Mouse (Mus musculus) frontal cortex, adult (tissue): ENCODE measurements around the gene Pmvk.
A peak's percentile ranks its signal among the peaks of the same experiment; 100 is the strongest.

Source experiments
- ATAC-seq: cut with Nextera tagmentation; 2 replicates; pipeline ENCODE4 v1.9.2; 2017; ENCODE audit warnings: mild to moderate bottlenecking, moderate library complexity, mixed read lengths; ENCODE audit not compliant: low TSS enrichment

Pmvk gene

DNA sequence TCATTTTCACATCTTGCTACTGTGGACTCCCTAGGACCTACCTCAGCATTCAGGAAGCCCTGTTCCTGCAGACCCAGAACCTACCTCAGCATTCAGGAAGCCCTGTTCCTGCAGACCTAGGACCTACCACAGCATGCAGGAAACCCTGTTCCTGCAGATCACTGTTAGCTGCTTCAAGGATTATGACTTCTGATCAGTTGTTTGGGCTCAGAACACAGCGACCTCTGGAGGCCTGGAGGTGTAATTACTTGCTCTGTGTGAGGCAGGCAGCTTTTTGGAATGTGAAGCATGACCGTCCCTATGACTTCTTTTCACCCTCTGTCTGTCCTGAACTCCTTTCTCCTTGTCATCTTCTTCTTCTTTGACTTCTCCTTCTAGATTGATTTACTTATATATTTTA lies 27.1 kb downstream of the Pmvk start:
- ATAC-seq = no peak

DNA sequence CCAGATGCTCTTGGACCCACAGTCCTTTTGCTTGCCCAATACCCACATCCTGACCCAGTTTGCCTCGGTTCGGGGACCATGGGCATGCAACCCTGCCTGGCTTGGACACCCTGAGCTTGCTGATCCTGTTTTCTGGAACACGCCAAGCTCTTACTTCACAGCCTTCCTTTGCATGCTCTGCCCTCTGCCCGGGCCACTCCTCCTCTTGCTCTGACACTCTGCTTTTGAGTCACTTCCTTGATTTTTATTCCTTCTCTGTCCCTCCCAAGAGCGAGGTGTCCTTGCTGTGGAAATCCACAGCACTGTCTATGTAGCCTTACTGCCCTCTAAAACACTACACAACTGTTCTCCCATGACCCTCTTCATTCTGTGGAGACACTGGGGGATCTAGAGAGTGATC lies 27.9 kb downstream of the Pmvk start:
- ATAC-seq = no peak

DNA sequence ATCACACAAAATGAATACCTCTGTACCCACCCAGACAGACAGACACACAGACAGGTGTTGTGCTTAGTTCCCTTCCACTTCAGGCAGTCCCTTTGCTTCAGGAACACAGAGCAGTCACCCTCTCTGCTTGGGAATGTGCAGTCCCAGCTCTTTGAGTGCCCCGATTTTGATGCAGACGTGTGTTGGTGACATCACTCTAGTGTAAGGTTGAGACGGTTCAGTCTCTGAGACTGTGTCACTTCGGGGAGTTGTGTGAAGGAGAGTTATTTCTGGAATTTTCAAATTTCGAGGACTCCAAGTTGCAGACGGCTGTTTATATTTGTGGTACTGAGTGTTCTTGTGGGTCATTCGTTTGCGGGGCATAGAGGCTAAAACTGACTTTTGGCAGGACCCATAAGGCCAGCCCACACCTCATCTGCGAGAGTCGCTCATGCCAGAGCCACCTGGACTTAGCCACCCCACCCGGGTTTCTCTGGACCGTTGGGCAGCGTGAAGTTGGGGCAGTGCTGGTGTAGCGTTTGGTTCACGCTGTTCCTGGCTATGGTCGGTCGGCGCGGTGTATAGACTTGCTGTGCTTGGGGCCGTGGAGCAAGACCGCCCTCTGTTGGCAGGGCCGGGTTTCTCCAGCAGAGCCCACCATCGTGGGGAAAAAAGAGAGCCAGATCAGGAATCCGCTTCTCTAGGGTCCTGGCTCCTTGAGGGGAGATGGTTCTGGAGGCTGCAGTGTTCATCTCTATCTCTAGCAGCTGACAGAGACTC lies 30.6 kb downstream of the Pmvk start:
- peak; percentile 73; the same call in 1 of the 2 replicates for ATAC-seq

DNA sequence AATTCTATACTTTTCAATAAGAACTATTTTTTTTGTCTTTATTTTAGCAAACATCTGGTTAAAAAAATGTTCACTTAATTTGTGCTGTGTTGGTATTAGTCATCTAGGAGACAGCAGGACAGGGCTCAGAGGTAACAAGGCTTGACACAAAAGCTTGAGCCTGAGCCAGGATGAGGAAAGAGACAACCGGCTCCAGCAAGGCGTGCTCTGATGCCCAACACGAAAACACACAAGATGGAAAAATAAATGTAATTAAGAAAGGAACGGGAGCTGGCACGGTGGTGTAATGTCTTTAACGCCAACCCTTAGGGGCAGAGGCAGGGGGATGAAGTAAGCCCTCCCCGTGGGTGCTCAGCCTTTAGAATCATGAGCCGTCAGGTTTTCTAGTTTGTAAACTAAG lies 31.8 kb downstream of the Pmvk start:
- no peak for ATAC-seq

DNA sequence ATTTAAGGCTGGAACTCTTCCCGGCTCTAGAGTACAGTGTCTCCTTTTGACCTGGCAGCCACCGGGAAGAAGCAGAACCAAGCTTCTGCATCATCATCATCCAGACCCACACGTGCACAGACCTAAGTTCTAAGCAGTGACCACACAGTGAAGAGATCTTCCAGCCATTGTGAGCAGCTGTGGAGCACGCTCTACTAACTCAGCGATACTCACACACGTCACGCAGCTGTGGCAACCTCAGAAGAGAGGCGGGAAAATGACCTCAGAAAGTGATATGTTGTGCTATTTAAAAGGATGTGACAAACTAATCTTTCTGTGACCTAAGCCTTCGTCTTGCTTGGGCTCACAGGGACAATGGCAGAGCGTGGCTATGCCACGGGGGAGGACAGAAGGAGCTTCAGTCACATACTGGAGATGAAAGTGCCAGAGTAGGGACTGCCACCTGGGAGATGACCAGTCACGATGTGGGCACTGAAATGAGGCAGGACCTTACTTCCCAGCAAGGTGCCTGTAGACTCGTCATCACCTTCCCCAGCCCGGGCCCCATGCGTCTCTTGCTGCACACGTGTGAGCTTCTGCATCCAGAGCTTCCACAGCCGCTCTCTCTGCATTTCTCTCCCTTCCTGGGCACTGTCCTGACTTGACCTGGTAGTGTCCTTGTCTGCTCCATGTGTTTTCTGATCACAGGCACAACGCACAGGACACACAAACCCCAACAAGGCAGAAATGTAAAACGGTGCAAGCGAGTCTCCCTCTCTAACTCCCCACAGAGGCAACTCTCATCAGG lies 32.8 kb downstream of the Pmvk start:
- no peak for ATAC-seq

DNA sequence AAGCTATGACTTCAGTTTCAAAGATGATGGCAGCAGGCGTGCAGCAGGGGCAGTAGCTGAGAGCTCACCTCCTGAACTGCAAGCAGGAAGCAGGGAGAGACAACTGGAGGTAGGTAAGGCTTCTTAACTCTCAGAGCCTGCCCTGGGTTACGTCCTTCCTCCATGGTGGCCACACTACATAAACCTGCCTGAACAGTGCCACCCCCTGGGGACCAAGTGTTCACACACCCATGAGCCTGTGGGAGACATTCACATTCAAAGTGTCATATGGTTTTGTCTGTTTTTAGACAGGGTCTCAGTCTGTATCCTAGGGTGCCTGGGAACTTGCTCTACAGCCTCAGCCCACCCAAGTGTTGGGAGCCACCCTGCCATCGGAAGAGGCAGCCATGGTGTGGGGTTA lies 36.4 kb downstream of the Pmvk start:
- no peak for ATAC-seq

DNA sequence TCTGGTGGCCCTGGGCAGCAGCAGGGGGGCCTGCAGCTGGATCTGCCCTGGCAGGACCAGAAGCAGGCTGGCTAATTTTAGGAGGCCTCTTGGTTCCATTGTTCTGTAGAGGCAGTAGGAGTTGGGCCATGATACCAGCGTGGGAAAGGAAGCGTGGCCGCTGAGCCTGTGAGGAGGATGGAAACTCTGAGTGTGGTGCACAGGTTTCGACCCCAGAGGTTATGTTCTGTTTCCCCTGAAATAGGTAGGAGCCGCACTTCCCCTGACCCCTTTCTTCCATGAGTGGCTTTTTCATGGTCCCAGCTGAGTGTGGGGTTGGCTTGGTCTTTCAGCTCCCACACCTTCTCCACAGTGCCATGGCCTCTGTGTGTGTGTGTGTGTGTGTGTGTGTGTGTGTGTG lies 37.2 kb downstream of the Pmvk start:
- ATAC-seq = no peak

DNA sequence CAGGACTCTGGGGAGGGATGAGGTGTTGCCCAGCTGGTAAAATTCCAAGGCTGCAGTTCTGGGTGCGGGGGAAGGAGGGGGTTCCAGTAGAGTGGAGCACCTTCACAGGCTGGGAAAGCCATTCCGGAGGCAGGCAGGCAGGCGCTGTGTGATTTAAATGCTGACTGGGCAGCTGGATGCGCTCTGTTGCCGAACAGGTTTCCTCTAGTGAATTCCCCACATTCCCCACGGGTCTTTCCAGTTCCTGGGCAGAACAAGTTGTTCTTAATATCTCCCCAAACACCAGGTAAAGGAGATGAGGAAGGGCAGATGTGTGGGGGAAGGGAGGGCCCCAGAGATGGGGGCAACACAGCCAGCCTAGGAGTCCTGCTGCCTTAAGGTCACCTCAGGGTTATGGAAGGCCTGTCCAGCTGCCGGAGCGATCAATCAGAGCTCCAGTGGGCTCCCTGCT lies 38.4 kb downstream of the Pmvk start:
- no peak for ATAC-seq

DNA sequence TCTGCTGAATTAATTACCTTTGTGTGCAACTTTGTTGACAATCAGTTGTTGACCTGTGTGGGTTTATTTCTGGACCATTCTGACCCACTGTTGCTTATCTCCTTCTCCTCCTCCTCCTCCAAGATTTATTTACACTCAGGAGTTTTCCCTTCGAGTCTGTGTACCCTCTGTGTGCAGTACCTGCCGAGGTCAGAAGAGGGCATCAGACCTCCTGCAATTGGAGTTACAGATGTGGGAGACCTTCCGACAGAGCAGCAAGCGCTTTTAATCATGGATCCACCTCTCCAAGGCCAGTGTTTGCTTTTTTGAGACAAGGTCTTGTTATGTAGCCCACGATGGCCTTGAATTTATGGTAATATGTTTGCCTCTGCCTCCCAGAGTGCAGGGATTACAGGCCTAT lies 40.3 kb downstream of the Pmvk start:
- no peak for ATAC-seq

DNA sequence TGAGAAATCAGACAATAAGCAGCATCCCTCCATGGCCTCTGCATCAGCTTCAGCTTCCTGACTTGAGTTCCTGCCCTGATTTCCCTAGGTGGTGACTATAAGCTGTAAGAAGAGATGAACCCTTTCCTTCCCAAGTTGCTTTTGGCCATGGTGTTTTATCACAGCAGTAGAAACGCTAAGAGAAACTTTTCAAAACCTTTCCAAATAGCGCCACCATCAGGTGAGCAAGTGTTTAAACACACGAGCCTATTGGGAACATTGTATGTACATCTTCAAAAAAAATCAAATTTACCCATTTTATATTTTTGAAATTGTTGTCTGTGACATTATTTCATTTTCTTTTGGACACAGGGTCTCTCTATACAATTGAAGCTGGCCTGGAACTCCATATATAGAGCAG lies 42.0 kb downstream of the Pmvk start:
- ATAC-seq = no peak

DNA sequence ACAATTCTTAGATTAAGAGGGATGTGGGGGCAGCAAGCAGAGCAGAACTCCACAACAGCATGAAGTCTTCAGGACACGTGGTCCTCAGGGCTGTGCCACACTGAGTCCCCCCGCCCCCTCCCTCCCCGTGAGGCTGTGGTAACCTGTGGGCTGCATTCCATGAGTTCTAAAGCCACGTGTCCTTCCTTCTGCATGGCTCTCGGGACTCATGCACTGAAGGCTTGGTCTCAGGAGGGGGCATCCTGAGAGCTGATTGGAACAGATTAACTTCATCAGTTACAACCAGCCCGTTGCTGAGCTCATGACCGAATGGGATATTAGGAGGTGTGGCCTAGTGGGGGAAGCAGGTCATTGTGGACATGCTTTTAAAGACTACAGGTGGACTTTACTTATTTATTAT lies 45.4 kb downstream of the Pmvk start:
- ATAC-seq = no peak

DNA sequence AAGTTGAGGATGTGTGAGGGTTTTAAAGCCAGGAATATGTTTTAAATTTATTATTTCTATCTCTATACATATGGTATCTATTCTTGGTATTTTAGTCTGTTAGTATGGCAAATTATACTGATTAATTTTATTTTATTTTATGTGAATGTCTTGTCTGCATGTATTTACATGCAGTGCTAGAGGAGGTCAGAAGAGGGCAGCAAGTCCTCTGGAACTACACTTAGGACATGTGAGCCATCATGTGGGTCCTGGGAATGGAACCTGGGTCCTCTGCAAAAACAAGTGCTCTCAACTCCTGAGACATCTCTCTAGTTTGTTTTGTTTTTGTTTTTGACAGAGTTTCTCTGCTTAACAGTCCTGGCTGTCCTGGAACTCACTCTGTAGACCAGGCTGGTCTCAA lies 47.1 kb downstream of the Pmvk start:
- no peak for ATAC-seq

DNA sequence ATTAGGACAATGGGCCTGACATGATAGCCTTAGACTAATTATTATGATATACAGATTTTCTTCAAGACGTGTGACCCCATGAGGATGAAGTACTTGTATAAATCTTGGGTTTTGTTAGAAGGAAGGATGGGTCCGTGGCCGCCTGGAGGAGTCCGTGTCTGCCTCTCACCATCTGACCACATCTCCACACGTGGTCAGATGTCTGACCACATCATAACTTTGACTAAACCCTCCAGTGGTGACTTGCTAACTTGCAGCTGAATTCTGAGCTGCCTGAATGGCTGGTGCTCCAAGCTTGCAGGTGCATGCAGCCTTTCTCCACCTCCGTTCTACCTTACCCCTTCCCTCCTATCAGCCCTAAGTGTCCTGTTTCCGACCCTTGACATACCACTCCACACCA lies 48.2 kb downstream of the Pmvk start:
- no peak for ATAC-seq

DNA sequence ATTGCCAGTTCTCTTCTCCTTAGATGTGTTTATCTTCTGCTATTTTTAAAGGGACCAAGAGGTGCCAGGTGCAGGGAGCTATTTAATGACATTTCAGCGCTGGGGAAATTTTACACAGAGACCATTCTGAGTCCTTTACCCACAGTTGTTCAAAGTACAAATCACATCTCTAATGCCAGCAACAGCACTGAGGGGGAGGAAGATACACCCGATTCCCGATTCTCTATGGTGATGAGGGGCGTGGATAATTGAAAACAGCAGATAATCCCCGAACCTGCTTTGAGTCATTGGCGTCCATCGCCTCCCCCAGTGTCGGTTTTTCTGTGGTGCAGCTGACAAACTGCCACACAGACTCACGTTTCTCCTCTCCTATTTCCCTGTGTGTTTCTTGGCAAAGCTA lies 53.7 kb downstream of the Pmvk start:
- ATAC-seq = no peak

DNA sequence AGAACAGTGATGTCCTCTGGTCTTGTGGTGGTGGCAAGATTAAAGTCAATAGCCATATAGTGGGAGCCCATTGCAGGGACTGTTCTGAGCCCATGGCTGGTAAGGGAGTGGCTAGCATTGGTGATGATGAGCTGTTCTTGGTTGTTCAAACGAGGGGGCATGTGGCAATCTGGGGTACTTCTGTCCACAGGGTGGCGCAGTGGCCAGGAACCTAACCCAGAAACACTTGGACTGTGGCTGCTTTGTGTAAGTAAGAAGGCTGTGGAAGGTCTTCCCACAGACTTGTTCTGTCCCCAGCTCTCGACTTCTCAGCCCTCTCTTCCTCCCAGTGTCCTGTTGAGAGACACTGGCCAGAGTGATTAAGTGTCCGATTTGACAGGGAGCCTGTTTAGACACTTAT lies 56.6 kb downstream of the Pmvk start:
- ATAC-seq = peak; percentile 77

DNA sequence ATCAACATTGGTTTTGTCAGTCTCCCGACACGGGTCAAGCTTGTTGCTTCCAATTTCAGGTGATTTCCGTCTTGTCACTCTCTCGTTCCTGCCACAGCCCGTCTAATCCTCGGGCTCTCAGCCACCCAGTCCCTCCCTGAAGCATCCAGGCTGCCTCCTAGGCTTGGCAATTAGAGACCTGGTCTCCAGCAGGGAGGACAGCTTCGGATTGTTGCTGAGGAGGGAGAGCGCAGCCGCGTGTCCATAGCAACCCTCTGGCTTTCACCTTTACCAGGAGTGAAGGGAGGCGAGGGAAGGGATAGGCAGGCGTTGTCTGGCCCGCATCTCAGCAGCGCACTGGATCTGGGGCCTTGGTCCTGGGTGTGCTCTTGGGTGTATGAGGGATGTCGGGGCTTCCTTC lies 57.1 kb downstream of the Pmvk start:
- no peak for ATAC-seq

DNA sequence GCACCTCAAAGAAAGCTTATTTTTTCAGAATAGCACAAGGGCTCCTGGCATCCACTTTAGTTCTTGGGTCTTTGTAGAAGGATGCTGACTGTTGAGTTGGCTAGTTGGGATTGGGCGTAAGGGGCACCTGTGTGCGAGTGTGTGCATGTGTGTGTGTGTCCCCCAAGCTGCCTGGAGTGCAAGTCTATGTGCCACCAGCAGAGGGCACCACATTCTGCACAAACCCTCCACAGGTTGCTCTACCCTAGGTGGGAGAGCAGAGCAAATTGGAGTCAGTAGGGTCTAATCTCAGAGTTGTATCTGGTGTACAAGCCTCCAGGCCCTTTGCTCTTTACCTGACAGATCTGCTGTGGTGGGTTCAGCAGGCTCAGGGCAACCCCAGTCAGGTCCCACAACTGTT lies 57.9 kb downstream of the Pmvk start:
- no peak for ATAC-seq

DNA sequence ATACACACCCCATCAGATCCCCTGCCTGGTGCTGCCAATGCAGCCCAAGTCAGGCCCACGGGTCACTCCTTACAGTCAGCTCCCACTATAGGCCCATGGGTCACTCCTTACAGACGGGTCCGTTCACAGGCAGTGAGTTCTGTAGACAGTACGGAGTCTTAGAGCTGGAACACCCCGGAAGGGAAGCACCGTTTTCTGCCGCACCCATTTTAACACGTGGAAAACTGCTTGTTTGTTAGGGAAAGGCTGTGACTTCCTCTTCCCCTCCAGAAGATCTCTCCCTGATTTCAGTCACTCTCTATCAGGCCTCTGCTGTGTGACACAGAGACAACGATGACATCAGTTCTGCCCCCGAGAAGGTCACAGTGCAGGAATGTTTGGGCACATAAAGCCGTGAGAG lies 61.1 kb downstream of the Pmvk start:
- no peak for ATAC-seq

DNA sequence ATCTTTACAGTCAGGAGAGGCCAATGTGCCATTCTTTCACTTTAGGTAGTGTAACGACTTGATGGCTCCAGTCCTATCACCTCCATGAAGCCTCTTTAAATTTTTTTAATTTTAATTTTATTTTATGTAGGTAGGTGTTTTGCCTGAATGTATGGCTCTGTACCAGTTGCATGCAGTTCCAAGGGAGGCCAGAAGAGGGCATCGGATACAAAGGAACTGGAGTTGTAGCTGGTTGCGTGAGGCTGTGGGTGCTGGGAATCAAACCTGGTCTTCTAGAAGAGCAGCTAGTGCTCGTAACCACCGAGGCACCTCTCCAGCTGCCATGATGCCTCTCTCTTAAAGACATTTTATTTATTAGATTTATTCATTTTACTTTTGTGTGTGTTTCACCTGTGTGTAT lies 62.0 kb downstream of the Pmvk start:
- ATAC-seq = no peak
